Mouse (Mus musculus): ENCODE measurements at regions not wholly inside any gene's neighbourhood (a gene's known extent, or its start where the extent isn't known, plus 50 kb on each side); places are given as distances from the start of the nearest gene placed in this dataset.

GRCm38 (mm10) chr2:75463091-75463490 is 196.0 kb upstream of the Hnrnpa3 start:
- TF ChIP-seq NRF1 (IDR thresholded peaks at IDR 0.05; ENCODE audit: low read depth, low read length) (no peak), CTCF (conservative IDR thresholded peaks at IDR 0.05 in 1 of 2, IDR thresholded peaks at IDR 0.05 in 1 of 2; ENCODE audit: low read depth in 2 of 2, low read length in 2 of 2) (no peak), ZNF384 (IDR thresholded peaks at IDR 0.05; ENCODE audit: low read depth, low read length) (no peak), SIN3A (IDR thresholded peaks at IDR 0.05; ENCODE audit: low read length) (no peak), POLR2A (IDR thresholded peaks at IDR 0.05; ENCODE audit: low read depth, low read length) (no peak), USF1 (IDR thresholded peaks at IDR 0.05; ENCODE audit: low read depth, low read length) (no peak), SMC3 (IDR thresholded peaks at IDR 0.05; ENCODE audit: low read depth, low read length) (no peak), RCOR1 (conservative IDR thresholded peaks at IDR 0.05; ENCODE audit: low read depth, low read length) (no peak)
